Mouse (Mus musculus) liver, embryonic 13.5 days (tissue): Measurements from ENCODE around the gene Dennd1a. TPM values are rescaled to one million over a fixed set of nuclear protein-coding genes. Genes with fewer than 3 reads are reported as not detected.

Experiments used
- ATAC-seq: fragments of 200-750 bp; cut with Nextera tagmentation; 2 replicates; pipeline ENCODE4 v1.8.0; 2017; ENCODE audit warnings: low read depth, mild to moderate bottlenecking, moderate number of reproducible peaks, moderate library complexity
- DNase-seq: peaks from one replicate; pipeline ENCODE4 v3.0.0; 2022
- H3K27ac ChIP-seq: fragments of 300-500 bp; sonication (generic); 2 replicates; pipeline ENCODE4 v1.5.1; 2015; ENCODE audit warnings: moderate library complexity, mild to moderate bottlenecking, inconsistent platforms
- H3K27me3 ChIP-seq: fragments of 300-500 bp; sonication (generic); 2 replicates; pipeline ENCODE4 v1.6.1; 2015; ENCODE audit warnings: mild to moderate bottlenecking, inconsistent platforms
- H3K36me3 ChIP-seq: fragments of 300-500 bp; sonication (generic); 2 replicates; pipeline ENCODE4 v1.6.1; 2015; ENCODE audit warnings: mild to moderate bottlenecking, inconsistent platforms
- H3K4me1 ChIP-seq: fragments of 300-500 bp; sonication (generic); replicated peaks from 2 replicates; pipeline ENCODE4 v1.6.1; 2015; ENCODE audit warnings: inconsistent platforms
- H3K4me2 ChIP-seq: fragments of 300-500 bp; sonication (generic); 2 replicates; pipeline ENCODE4 v1.6.1; 2015; ENCODE audit warnings: inconsistent platforms, mild to moderate bottlenecking, moderate library complexity
- H3K4me3 ChIP-seq: fragments of 300-500 bp; sonication (generic); replicated peaks from 2 replicates; pipeline ENCODE4 v1.5.1; 2015; ENCODE audit warnings: mild to moderate bottlenecking, inconsistent platforms
- H3K9ac ChIP-seq: fragments of 300-500 bp; sonication (generic); 2 replicates; pipeline ENCODE4 v1.6.1; 2015; ENCODE audit warnings: mild to moderate bottlenecking, inconsistent platforms
- H3K9me3 ChIP-seq: fragments of 300-500 bp; sonication (generic); replicated peaks from 2 replicates; pipeline ENCODE4 v1.6.1; 2016; ENCODE audit warnings: inconsistent platforms
- WGBS: fragments of 180-500 bp; shearing (Covaris S2); methylation state at CpG from one replicate; pipeline ENCODE4 v1.1.7; 2015; ENCODE audit not compliant: insufficient replicate concordance; 5-methylcytosine and 5-hydroxymethylcytosine counted together
- polyA plus RNA-seq: library from polyadenylated mRNA; unstranded; fragments of >200 nt; fragmentation: Nextera tagmentation; extraction: Ambion mirVana; gene quantifications from 2 replicates; pipeline ENCODE4 v1.2.1, GENCODE M21; 2015

The Dennd1a gene
- polyA plus RNA-seq, 1 experiment from 2014 or later, result 7.6 TPM

GRCm38 (mm10) chr2:37908721-37909506 is 378.3 kb downstream of the Dennd1a start:
- Histone ChIP-seq H3K4me3 (no peak overlapping the region), H3K36me3 (no peaks in the 10 kb centered on the region), H3K4me1 (no peaks in the 10 kb centered on the region), H3K9me3 (no peaks in the 10 kb centered on the region), H3K4me2 (no peak overlapping the region), H3K27me3 (no peaks in the 10 kb centered on the region), H3K27ac (no peak overlapping the region), H3K9ac (no peak overlapping the region)
- DNase-seq (no peak), ATAC-seq (no peak)
- 81% methylated on average over 5 of the region's 5 CpGs for WGBS

- Histone ChIP-seq H3K4me1 (no peaks in the 10 kb centered on the region), H3K9me3 (no peaks in the 10 kb centered on the region), H3K4me2 (no peak overlapping the region), H3K27ac (no peak overlapping the region), H3K4me3 (no peak overlapping the region), H3K27me3 (no peaks in the 10 kb centered on the region), H3K9ac (no peak overlapping the region), H3K36me3 (no peaks in the 10 kb centered on the region)
- DNase-seq, result no peak
- 85% methylated on average over 3 of the region's 3 CpGs for WGBS
- no peak for ATAC-seq
Observed at GRCm38 (mm10) chr2:37908296-37908695, 378.9 kb downstream of the Dennd1a start.

- no peak overlapping the region for H3K4me2 ChIP-seq
- no peaks in the 10 kb centered on the region for H3K27me3 ChIP-seq
- ATAC-seq, result no peak
- no peaks in the 10 kb centered on the region for H3K36me3 ChIP-seq
- 61% methylated on average over 2 of the region's 2 CpGs for WGBS
- no peaks in the 10 kb centered on the region for H3K9me3 ChIP-seq
- DNase-seq, result no peak
- H3K27ac ChIP-seq, result no peak overlapping the region
- no peaks in the 10 kb centered on the region for H3K4me1 ChIP-seq
- H3K9ac ChIP-seq, result no peak overlapping the region
- no peak overlapping the region for H3K4me3 ChIP-seq
Observed at GRCm38 (mm10) chr2:37906261-37906660, 380.9 kb downstream of the Dennd1a start.

GRCm38 (mm10) chr2:37903286-37903685 is 383.9 kb downstream of the Dennd1a start:
- no peak overlapping the region for H3K9ac ChIP-seq
- H3K27me3 ChIP-seq, result no peaks in the 10 kb centered on the region
- DNase-seq, result no peak
- H3K36me3 ChIP-seq, result no peaks in the 10 kb centered on the region
- 75% methylated on average over 8 of the region's 8 CpGs for WGBS
- no peaks in the 10 kb centered on the region for H3K4me1 ChIP-seq
- H3K4me2 ChIP-seq, result no peak overlapping the region
- H3K4me3 ChIP-seq, result no peak overlapping the region
- no peaks in the 10 kb centered on the region for H3K9me3 ChIP-seq
- no peak for ATAC-seq
- H3K27ac ChIP-seq, result no peak overlapping the region

GRCm38 (mm10) chr2:37883214-37883613 is 404.0 kb downstream of the Dennd1a start:
- 85% methylated on average over 3 of the region's 3 CpGs for WGBS
- Histone ChIP-seq H3K27ac (no peak overlapping the region), H3K4me2 (no peak overlapping the region), H3K9ac (no peak overlapping the region), H3K4me1 (0 out of 2 replicates have a peak, but pooled peaks cover 11% of the 10 kb centered on the region), H3K4me3 (no peak overlapping the region), H3K27me3 (no peaks in the 10 kb centered on the region), H3K9me3 (no peaks in the 10 kb centered on the region), H3K36me3 (no peaks in the 10 kb centered on the region)
- ATAC-seq, result no peak
- DNase-seq, result no peak

GRCm38 (mm10) chr2:37881262-37881913 is 405.8 kb downstream of the Dennd1a start:
- no peaks in the 10 kb centered on the region for H3K36me3 ChIP-seq
- no peak overlapping the region for H3K4me2 ChIP-seq
- H3K27ac ChIP-seq, result no peak overlapping the region
- no peak overlapping the region for H3K9ac ChIP-seq
- H3K27me3 ChIP-seq, result no peaks in the 10 kb centered on the region
- H3K4me3 ChIP-seq, result no peak overlapping the region
- DNase-seq (no peak), ATAC-seq (peak; percentile 45; the same call in 1 of the 2 replicates)
- H3K9me3 ChIP-seq, result no peaks in the 10 kb centered on the region
- 0 out of 2 replicates have a peak, but pooled peaks cover 11% of the 10 kb centered on the region for H3K4me1 ChIP-seq
- WGBS, result 55% methylated on average over 5 of the region's 5 CpGs

- 55% methylated on average over 4 of the region's 4 CpGs for WGBS
- Histone ChIP-seq H3K27ac (no peak overlapping the region), H3K4me2 (no peak overlapping the region), H3K4me1 (0 out of 2 replicates have a peak, but pooled peaks cover 11% of the 10 kb centered on the region), H3K27me3 (no peaks in the 10 kb centered on the region), H3K9me3 (no peaks in the 10 kb centered on the region), H3K4me3 (no peak overlapping the region), H3K9ac (no peak overlapping the region), H3K36me3 (no peaks in the 10 kb centered on the region)
- DNase-seq (no peak), ATAC-seq (no peak)
Observed at GRCm38 (mm10) chr2:37879697-37880096, 407.5 kb downstream of the Dennd1a start.

GRCm38 (mm10) chr2:37872791-37873190 is 414.4 kb downstream of the Dennd1a start:
- WGBS, result 71% methylated on average over 4 of the region's 4 CpGs
- Histone ChIP-seq H3K4me3 (no peak overlapping the region), H3K36me3 (no peaks in the 10 kb centered on the region), H3K9ac (no peak overlapping the region), H3K9me3 (no peaks in the 10 kb centered on the region), H3K27me3 (no peaks in the 10 kb centered on the region), H3K4me2 (no peak overlapping the region), H3K4me1 (no peaks in the 10 kb centered on the region), H3K27ac (no peak overlapping the region)
- DNase-seq, result no peak
- no peak for ATAC-seq

GRCm38 (mm10) chr2:37869628-37870027 is 417.6 kb downstream of the Dennd1a start:
- Histone ChIP-seq H3K27ac (no peak overlapping the region), H3K4me2 (no peak overlapping the region), H3K9me3 (no peaks in the 10 kb centered on the region), H3K4me1 (no peaks in the 10 kb centered on the region), H3K9ac (no peak overlapping the region), H3K4me3 (no peak overlapping the region), H3K36me3 (no peaks in the 10 kb centered on the region), H3K27me3 (no peaks in the 10 kb centered on the region)
- ATAC-seq (no peak), DNase-seq (no peak)
- WGBS, result 70% methylated on average over 6 of the region's 6 CpGs

- no peaks in the 10 kb centered on the region for H3K9me3 ChIP-seq
- H3K36me3 ChIP-seq, result no peaks in the 10 kb centered on the region
- H3K9ac ChIP-seq, result no peak overlapping the region
- no peak overlapping the region for H3K27ac ChIP-seq
- no peaks in the 10 kb centered on the region for H3K27me3 ChIP-seq
- DNase-seq (no peak), ATAC-seq (no peak)
- no peak overlapping the region for H3K4me2 ChIP-seq
- no peaks in the 10 kb centered on the region for H3K4me1 ChIP-seq
- no peak overlapping the region for H3K4me3 ChIP-seq
- 64% methylated on average over 5 of the region's 5 CpGs for WGBS
Observed at GRCm38 (mm10) chr2:37867387-37867786, 419.8 kb downstream of the Dennd1a start.

- Histone ChIP-seq H3K9me3 (no peaks in the 10 kb centered on the region), H3K9ac (no peak overlapping the region), H3K36me3 (no peaks in the 10 kb centered on the region), H3K4me2 (no peak overlapping the region), H3K27ac (no peak overlapping the region), H3K27me3 (no peaks in the 10 kb centered on the region), H3K4me3 (no peak overlapping the region), H3K4me1 (no peaks in the 10 kb centered on the region)
- WGBS, result 77% methylated on average over 1 of the region's 1 CpGs
- ATAC-seq, result no peak
- no peak for DNase-seq
Observed at GRCm38 (mm10) chr2:37857472-37857871, 429.7 kb downstream of the Dennd1a start.
